Mouse (Mus musculus) hindbrain, embryonic 13.5 days (tissue): ENCODE measurements at regions not wholly inside any gene's neighbourhood (a gene's known extent, or its start where the extent isn't known, plus 50 kb on each side); places are given as distances from the start of the nearest gene placed in this dataset. TPM values are rescaled to one million over a fixed set of nuclear protein-coding genes. Genes with fewer than 3 reads are reported as not detected.

Source experiments
- ATAC-seq: fragments of 200-750 bp; cut with Nextera tagmentation; 2 replicates; pipeline ENCODE4 v1.8.0; 2017; ENCODE audit warnings: moderate TSS enrichment; ENCODE audit not compliant: low FRiP score
- H3K27ac ChIP-seq: fragments of 300-500 bp; sonication (generic); 2 replicates; pipeline ENCODE4 v1.5.1; 2015; ENCODE audit warnings: inconsistent platforms, mild to moderate bottlenecking, moderate library complexity
- H3K27me3 ChIP-seq: fragments of 300-500 bp; sonication (generic); 2 replicates; pipeline ENCODE4 v1.6.1; 2015; ENCODE audit warnings: mild to moderate bottlenecking, inconsistent platforms
- H3K36me3 ChIP-seq: fragments of 300-500 bp; sonication (generic); 2 replicates; pipeline ENCODE4 v1.6.1; 2015; ENCODE audit warnings: mild to moderate bottlenecking, inconsistent platforms
- H3K4me1 ChIP-seq: fragments of 300-500 bp; sonication (generic); replicated peaks from 2 replicates; pipeline ENCODE4 v1.6.1; 2015; ENCODE audit warnings: inconsistent platforms
- H3K4me2 ChIP-seq: fragments of 300-500 bp; sonication (generic); 2 replicates; pipeline ENCODE4 v1.6.1; 2015; ENCODE audit warnings: inconsistent platforms, mild to moderate bottlenecking, moderate library complexity
- H3K4me3 ChIP-seq: fragments of 300-500 bp; sonication (generic); 2 replicates; pipeline ENCODE4 v1.5.1; 2015; ENCODE audit warnings: mild to moderate bottlenecking, inconsistent platforms
- H3K9ac ChIP-seq: fragments of 300-500 bp; sonication (generic); 2 replicates; pipeline ENCODE4 v1.6.1; 2015; ENCODE audit warnings: mild to moderate bottlenecking, inconsistent platforms
- H3K9me3 ChIP-seq: fragments of 300-500 bp; sonication (generic); 2 replicates; pipeline ENCODE4 v1.6.1; 2016; ENCODE audit warnings: inconsistent platforms
- WGBS: fragments of 180-500 bp; shearing (Covaris S2); methylation state at CpG from one replicate; pipeline ENCODE4 v1.1.7; 2015; 5-methylcytosine and 5-hydroxymethylcytosine counted together
- microRNA-seq: library from miRNA; unstranded; fragments of <30 nt; microRNA quantifications from one replicate; pipeline ENCODE4, GENCODE M21; 2016

- H3K4me3 ChIP-seq, result no peak overlapping the region
- no peak overlapping the region for H3K4me2 ChIP-seq
- H3K27me3 ChIP-seq, result no peaks in the 10 kb centered on the region
- H3K27ac ChIP-seq, result no peak overlapping the region
- ATAC-seq, result no peak
- no peaks in the 10 kb centered on the region for H3K36me3 ChIP-seq
- H3K9me3 ChIP-seq, result peaks cover 44% of the 10 kb centered on the region
- no peaks in the 10 kb centered on the region for H3K4me1 ChIP-seq
- no peak overlapping the region for H3K9ac ChIP-seq
Observed at GRCm38 (mm10) chr3:3000199-3000598, 2750.4 kb upstream of the Gm8797 start.

- ATAC-seq, result 0 out of 2 replicates have a peak, but pooled peaks have one; percentile 62
- Histone ChIP-seq H3K4me3 (no peak overlapping the region), H3K4me1 (no peaks in the 10 kb centered on the region), H3K27me3 (no peaks in the 10 kb centered on the region), H3K27ac (no peak overlapping the region), H3K4me2 (no peak overlapping the region), H3K9me3 (peaks cover 54% of the 10 kb centered on the region), H3K9ac (no peak overlapping the region), H3K36me3 (no peaks in the 10 kb centered on the region)
- WGBS, result 75% methylated on average over 4 of the region's 4 CpGs
Observed at GRCm38 (mm10) chr3:3001224-3001623, 2749.4 kb upstream of the Gm8797 start.

- peak; percentile 75 for ATAC-seq
Observed at GRCm38 (mm10) chr3:3001639-3002038, 2749.0 kb upstream of the Gm8797 start.

GRCm38 (mm10) chr3:3003425-3003824 is 2747.2 kb upstream of the Gm8797 start:
- no peak overlapping the region for H3K9ac ChIP-seq
- H3K4me2 ChIP-seq, result no peak overlapping the region
- H3K4me3 ChIP-seq, result no peak overlapping the region
- no peak for ATAC-seq
- peaks cover 76% of the 10 kb centered on the region for H3K9me3 ChIP-seq
- no peaks in the 10 kb centered on the region for H3K27me3 ChIP-seq
- 94% methylated on average over 1 of the region's 1 CpGs for WGBS
- H3K27ac ChIP-seq, result no peak overlapping the region
- H3K4me1 ChIP-seq, result no peaks in the 10 kb centered on the region
- no peaks in the 10 kb centered on the region for H3K36me3 ChIP-seq

More at GRCm38 (mm10) chr3:3001639-3002038, 2749.0 kb upstream of the Gm8797 start:
- Histone ChIP-seq H3K4me2 (no peak overlapping the region), H3K4me3 (no peak overlapping the region), H3K27me3 (no peaks in the 10 kb centered on the region), H3K9me3 (peaks cover 59% of the 10 kb centered on the region), H3K9ac (no peak overlapping the region), H3K36me3 (no peaks in the 10 kb centered on the region), H3K4me1 (no peaks in the 10 kb centered on the region), H3K27ac (no peak overlapping the region)

- ATAC-seq, result no peak
- 71% methylated on average over 1 of the region's 1 CpGs for WGBS
- peaks cover 86% of the 10 kb centered on the region for H3K9me3 ChIP-seq
Observed at GRCm38 (mm10) chr3:3011111-3011510, 2739.5 kb upstream of the Gm8797 start.

GRCm38 (mm10) chr3:3012951-3013350 is 2737.7 kb upstream of the Gm8797 start:
- 0 out of 2 replicates have a peak, but pooled peaks have one; percentile 4 for ATAC-seq
- WGBS, result 83% methylated on average over 5 of the region's 5 CpGs
- Histone ChIP-seq H3K9me3 (peaks cover 77% of the 10 kb centered on the region), H3K9ac (no peak overlapping the region), H3K4me1 (no peaks in the 10 kb centered on the region), H3K4me3 (no peak overlapping the region), H3K4me2 (no peak overlapping the region), H3K27ac (no peak overlapping the region), H3K27me3 (no peaks in the 10 kb centered on the region), H3K36me3 (no peaks in the 10 kb centered on the region)

More at GRCm38 (mm10) chr3:3011111-3011510, 2739.5 kb upstream of the Gm8797 start:
- H3K4me1 ChIP-seq, result no peaks in the 10 kb centered on the region
- H3K4me2 ChIP-seq, result no peak overlapping the region
- H3K4me3 ChIP-seq, result no peak overlapping the region
- H3K9ac ChIP-seq, result no peak overlapping the region
- H3K36me3 ChIP-seq, result no peaks in the 10 kb centered on the region
- no peaks in the 10 kb centered on the region for H3K27me3 ChIP-seq
- no peak overlapping the region for H3K27ac ChIP-seq

GRCm38 (mm10) chr3:3014978-3015377 is 2735.6 kb upstream of the Gm8797 start:
- Histone ChIP-seq H3K4me2 (no peak overlapping the region), H3K4me1 (no peaks in the 10 kb centered on the region), H3K27ac (no peak overlapping the region), H3K4me3 (no peak overlapping the region), H3K9me3 (peaks cover 71% of the 10 kb centered on the region), H3K27me3 (no peaks in the 10 kb centered on the region), H3K36me3 (no peaks in the 10 kb centered on the region), H3K9ac (no peak overlapping the region)
- no peak for ATAC-seq

- H3K4me1 ChIP-seq, result no peaks in the 10 kb centered on the region
- no peak; the same call in 1 of the 2 replicates for ATAC-seq
- no peak overlapping the region for H3K9ac ChIP-seq
- no peak overlapping the region for H3K27ac ChIP-seq
- H3K4me3 ChIP-seq, result no peak overlapping the region
- peaks cover 67% of the 10 kb centered on the region for H3K9me3 ChIP-seq
- WGBS, result 86% methylated on average over 1 of the region's 1 CpGs
- H3K27me3 ChIP-seq, result no peaks in the 10 kb centered on the region
- no peak overlapping the region for H3K4me2 ChIP-seq
- no peaks in the 10 kb centered on the region for H3K36me3 ChIP-seq
Observed at GRCm38 (mm10) chr3:3016572-3016971, 2734.0 kb upstream of the Gm8797 start.

GRCm38 (mm10) chr3:3032793-3033192 is 2717.8 kb upstream of the Gm8797 start:
- no peak for ATAC-seq

More at GRCm38 (mm10) chr3:3032793-3033192, 2717.8 kb upstream of the Gm8797 start:
- Histone ChIP-seq H3K9ac (no peak overlapping the region), H3K4me3 (no peak overlapping the region), H3K36me3 (no peaks in the 10 kb centered on the region), H3K4me1 (no peaks in the 10 kb centered on the region), H3K4me2 (no peak overlapping the region), H3K9me3 (peaks cover 62% of the 10 kb centered on the region), H3K27me3 (no peaks in the 10 kb centered on the region), H3K27ac (no peak overlapping the region)
- WGBS, result 89% methylated on average over 2 of the region's 2 CpGs

Small RNA genes in the stretch of these regions (microRNA-seq; reads per million reads assigned to microRNA genes)
- gene Gm27460, result not detected
- not detected for gene Gm28002
